Mouse (Mus musculus) megakaryocyte, embryonic 14.5 days (primary cell): ENCODE measurements around the gene Clgn.

Experiments
- FLI1 ChIP-seq: IDR thresholded peaks from 2 replicates; pipeline ENCODE4 v1.6.1; 2012; ENCODE audit warnings: low read length, inconsistent platforms, mixed read lengths
- GATA1 ChIP-seq: IDR thresholded peaks from 3 replicates; pipeline ENCODE4 v1.6.1; 2012; ENCODE audit warnings: mixed read lengths, low read length, inconsistent platforms, borderline replicate concordance

- TF ChIP-seq FLI1, result no peak
- TF ChIP-seq GATA1, result no peak
Measured at GRCm38 (mm10) chr8:83406836-83407235, 17.2 kb downstream of the Clgn start.
